Mouse (Mus musculus) MEL (cell line): ENCODE results near the gene Plekhg5. TPM values are rescaled to one million over a fixed set of nuclear protein-coding genes. Genes with fewer than 3 reads are reported as not detected.

ENCODE experiments used
- DNase-seq: peaks from one replicate; pipeline ENCODE4 v3.0.0; 2011; ENCODE audit warnings: low read depth, low spot score
- H3K27ac ChIP-seq: 2 replicates; pipeline ENCODE4 v1.5.1; 2012; ENCODE audit warnings: low read depth, mild to moderate bottlenecking, control low read depth, low read length, moderate library complexity; ENCODE audit not compliant: control insufficient read depth
- H3K27me3 ChIP-seq, 2 experiments: fragments of 150-350 bp in 1 of 2; sonication (generic) in 1 of 2; 2 replicates each; pipeline ENCODE4 v1.6.1; 2012; ENCODE audit warnings: low read length in 2 of 2, mild to moderate bottlenecking in 2 of 2, improper control_type of control experiment in 1 of 2, moderate library complexity in 1 of 2; ENCODE audit not compliant: insufficient read depth in 2 of 2, control insufficient read depth in 1 of 2
- H3K36me3 ChIP-seq, 2 experiments: 2 replicates each; pipeline ENCODE4 v1.6.1; 2012 to 2014; ENCODE audit warnings: low read length in 2 of 2, improper control_type of control experiment in 1 of 2, inconsistent platforms in 1 of 2, mild to moderate bottlenecking in 1 of 2; ENCODE audit not compliant: insufficient read depth in 2 of 2, control insufficient read depth in 1 of 2
- H3K4me1 ChIP-seq, 2 experiments: fragments of 150-350 bp in 1 of 2; sonication (generic) in 1 of 2; 2 replicates each; pipeline ENCODE4 v1.6.1; 2012; ENCODE audit warnings: low read length in 2 of 2, improper control_type of control experiment in 1 of 2, mild to moderate bottlenecking in 1 of 2; ENCODE audit not compliant: insufficient read depth in 2 of 2, control insufficient read depth in 1 of 2
- H3K4me3 ChIP-seq, 2 experiments: fragments of 150-350 bp in 1 of 2; sonication (generic) in 1 of 2; 2 replicates each; pipeline ENCODE4 v1.5.1; 2012; ENCODE audit warnings: low read depth in 2 of 2, low read length in 2 of 2, mild to moderate bottlenecking in 2 of 2, moderate library complexity in 2 of 2, control low read depth in 1 of 2, improper control_type of control experiment in 1 of 2; ENCODE audit not compliant: control insufficient read depth in 1 of 2, insufficient read depth in 1 of 2
- H3K79me2 ChIP-seq: 2 replicates; pipeline ENCODE4 v1.6.1; 2012; ENCODE audit warnings: mild to moderate bottlenecking, low read length, moderate library complexity; ENCODE audit not compliant: control insufficient read depth, poor library complexity, insufficient read depth
- H3K9ac ChIP-seq: 2 replicates; pipeline ENCODE4 v1.6.1; 2012; ENCODE audit warnings: low read depth, mild to moderate bottlenecking, control low read depth, low read length, moderate library complexity; ENCODE audit not compliant: control insufficient read depth, poor library complexity, severe bottlenecking
- H3K9me3 ChIP-seq: fragments of 150-350 bp; sonication (generic); replicated peaks from 2 replicates; pipeline ENCODE4 v1.6.1; 2012; ENCODE audit warnings: mild to moderate bottlenecking, low read length, improper control_type of control experiment, moderate library complexity; ENCODE audit not compliant: insufficient read depth
- CTCF ChIP-seq, 3 experiments: IDR thresholded peaks in 2 of 3; conservative IDR thresholded peaks in 1 of 3; 2 replicates each; pipeline ENCODE4 v1.5.1; 2011 to 2012; ENCODE audit warnings: low read length in 3 of 3, low read depth in 2 of 3, mild to moderate bottlenecking in 2 of 3, improper control_type of control experiment in 1 of 3, inconsistent platforms in 1 of 3, mixed read lengths in 1 of 3, moderate library complexity in 1 of 3; ENCODE audit not compliant: control insufficient read depth in 1 of 3, insufficient read depth in 1 of 3, poor library complexity in 1 of 3, severe bottlenecking in 1 of 3
- E2F4 ChIP-seq: IDR thresholded peaks from 2 replicates; pipeline ENCODE4 v1.6.1; 2011; ENCODE audit warnings: low read depth, low read length, improper control_type of control experiment, borderline replicate concordance
- ELF1 ChIP-seq: IDR thresholded peaks from 2 replicates; pipeline ENCODE4 v1.6.1; 2014; ENCODE audit warnings: low read depth, mild to moderate bottlenecking, inconsistent platforms, low read length, improper control_type of control experiment, moderate library complexity
- ETS1 ChIP-seq: IDR thresholded peaks from 2 replicates; pipeline ENCODE4 v1.6.1; 2012; ENCODE audit warnings: low read depth, mild to moderate bottlenecking, inconsistent platforms, low read length, improper control_type of control experiment, moderate library complexity
- GATA1 ChIP-seq: IDR thresholded peaks from 2 replicates; pipeline ENCODE4 v1.6.1; 2011; ENCODE audit warnings: low read depth, low read length, improper control_type of control experiment
- HCFC1 ChIP-seq: IDR thresholded peaks from 2 replicates; pipeline ENCODE4 v1.6.1; 2012; ENCODE audit warnings: low read depth, mild to moderate bottlenecking, inconsistent platforms, low read length, improper control_type of control experiment, moderate library complexity
- MAX ChIP-seq: IDR thresholded peaks from 2 replicates; pipeline ENCODE4 v1.6.1; 2011; ENCODE audit warnings: low read length, improper control_type of control experiment
- MYC ChIP-seq: IDR thresholded peaks from 2 replicates; pipeline ENCODE4 v1.6.1; 2011; ENCODE audit warnings: low read depth, mild to moderate bottlenecking, low read length, improper control_type of control experiment, moderate library complexity
- NELFE ChIP-seq: IDR thresholded peaks from 2 replicates; pipeline ENCODE4 v1.6.1; 2011; ENCODE audit warnings: low read depth, low read length, improper control_type of control experiment
- POLR2A ChIP-seq, 2 experiments: IDR thresholded peaks; 2 replicates each; pipeline ENCODE4 v1.6.1; 2011 to 2012; ENCODE audit warnings: low read length in 2 of 2, mild to moderate bottlenecking in 2 of 2, control low read depth in 1 of 2, improper control_type of control experiment in 1 of 2, low read depth in 1 of 2, moderate library complexity in 1 of 2; ENCODE audit not compliant: control insufficient read depth in 1 of 2, insufficient read depth in 1 of 2, poor library complexity in 1 of 2
- POLR2AphosphoS5 ChIP-seq: IDR thresholded peaks from 2 replicates; pipeline ENCODE4 v1.6.1; 2012; ENCODE audit warnings: low read depth, borderline replicate concordance, mild to moderate bottlenecking, inconsistent platforms, low read length, moderate library complexity, mixed read lengths
- RCOR1 ChIP-seq: IDR thresholded peaks from 2 replicates; pipeline ENCODE4 v1.6.1; 2012; ENCODE audit warnings: low read depth, mild to moderate bottlenecking, inconsistent platforms, low read length, improper control_type of control experiment
- SIN3A ChIP-seq: IDR thresholded peaks from 2 replicates; pipeline ENCODE4 v1.6.1; 2012; ENCODE audit warnings: low read length, improper control_type of control experiment, inconsistent platforms
- TCF12 ChIP-seq: IDR thresholded peaks from 2 replicates; pipeline ENCODE4 v1.6.1; 2014; ENCODE audit warnings: low read depth, mild to moderate bottlenecking, inconsistent platforms, low read length, improper control_type of control experiment, moderate library complexity
- USF1 ChIP-seq: IDR thresholded peaks from 2 replicates; pipeline ENCODE4 v1.6.1; 2014; ENCODE audit warnings: low read depth, mild to moderate bottlenecking, inconsistent platforms, low read length, improper control_type of control experiment, moderate library complexity
- USF2 ChIP-seq, 2 experiments: IDR thresholded peaks; 2 replicates each; pipeline ENCODE4 v1.6.1; 2011 to 2012; ENCODE audit warnings: improper control_type of control experiment in 2 of 2, low read length in 2 of 2, borderline replicate concordance in 1 of 2, inconsistent platforms in 1 of 2, low read depth in 1 of 2, mild to moderate bottlenecking in 1 of 2; ENCODE audit not compliant: insufficient read depth in 1 of 2
- ZC3H11A ChIP-seq: IDR thresholded peaks from 2 replicates; pipeline ENCODE4 v1.6.1; 2012; ENCODE audit warnings: low read depth, mild to moderate bottlenecking, inconsistent platforms, low read length, improper control_type of control experiment
- ZKSCAN1 ChIP-seq: IDR thresholded peaks from 2 replicates; pipeline ENCODE4 v1.6.1; 2012; ENCODE audit warnings: low read depth, mild to moderate bottlenecking, inconsistent platforms, low read length, improper control_type of control experiment, moderate library complexity
- ZNF384 ChIP-seq: IDR thresholded peaks from 2 replicates; pipeline ENCODE4 v1.6.1; 2012; ENCODE audit warnings: low read depth, mild to moderate bottlenecking, inconsistent platforms, low read length, improper control_type of control experiment
- polyA plus RNA-seq, 2 experiments: library from polyadenylated mRNA; stranded (reverse) in 1 of 2; unstranded in 1 of 2; fragments of >175 nt in 1 of 2; fragments of >200 nt in 1 of 2; gene quantifications; 2 replicates each; pipeline versions ENCODE4 v1.2.1 to v1.2.4; 2012; ENCODE audit warnings: low replicate concordance in 2 of 2, low read depth in 1 of 2; ENCODE audit not compliant: insufficient read length in 2 of 2, insufficient read depth in 1 of 2, missing spikeins in 1 of 2
- total RNA-seq: library from RNA; depleted of rRNA; stranded (reverse); fragments of 300-350 nt; gene quantifications from 2 replicates; pipeline ENCODE4 v1.2.3, GENCODE M21; 2012

Plekhg5 gene
- total and polyA plus RNA-seq, 3 experiments: 10.8 to 19.6 TPM; not detected in 1

DNA sequence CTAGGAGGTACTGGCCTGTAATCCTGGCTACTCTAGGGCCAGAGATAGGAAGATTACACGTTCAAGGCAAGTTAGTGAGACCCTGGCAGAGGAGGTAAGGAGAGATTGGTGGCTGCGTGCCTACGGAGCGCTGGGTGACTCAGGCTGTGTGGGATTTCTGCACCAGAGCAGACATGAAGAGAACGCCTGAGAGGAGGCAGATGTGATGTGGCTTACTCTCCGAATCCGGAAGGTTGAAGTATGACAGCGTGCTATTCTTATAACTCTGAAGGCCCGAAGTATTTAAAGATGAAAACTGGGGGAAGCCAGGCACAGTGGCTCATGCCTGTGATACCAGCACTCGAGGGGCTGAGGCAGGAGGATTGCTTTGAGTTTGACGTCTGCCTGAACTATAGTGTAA lies 28.2 kb downstream of the Plekhg5 start:
- TF ChIP-seq USF2 (IDR thresholded peaks at IDR 0.05; ENCODE audit: borderline replicate concordance in 1 of 2, insufficient read depth in 1 of 2, low read depth in 1 of 2, low read length in 2 of 2) (no peak), E2F4 (no peak), NELFE (no peak), TCF12 (no peak), USF1 (no peak)
- H3K36me3 ChIP-seq: peaks cover 1 to 8% of the 10 kb centered on the region in 2 experiments; a peak in 3 of 4 replicates
- no peak overlapping the region for H3K27ac ChIP-seq
- H3K4me3 ChIP-seq: no peak overlapping the region
- no peaks in the 10 kb centered on the region for H3K27me3 ChIP-seq
- no peak for DNase-seq
- no peak overlapping the region for H3K9ac ChIP-seq
- no peaks in the 10 kb centered on the region for H3K9me3 ChIP-seq
- no peaks in the 10 kb centered on the region for H3K79me2 ChIP-seq
- peaks cover 5 to 16% of the 10 kb centered on the region in 2 experiments for H3K4me1 ChIP-seq

DNA sequence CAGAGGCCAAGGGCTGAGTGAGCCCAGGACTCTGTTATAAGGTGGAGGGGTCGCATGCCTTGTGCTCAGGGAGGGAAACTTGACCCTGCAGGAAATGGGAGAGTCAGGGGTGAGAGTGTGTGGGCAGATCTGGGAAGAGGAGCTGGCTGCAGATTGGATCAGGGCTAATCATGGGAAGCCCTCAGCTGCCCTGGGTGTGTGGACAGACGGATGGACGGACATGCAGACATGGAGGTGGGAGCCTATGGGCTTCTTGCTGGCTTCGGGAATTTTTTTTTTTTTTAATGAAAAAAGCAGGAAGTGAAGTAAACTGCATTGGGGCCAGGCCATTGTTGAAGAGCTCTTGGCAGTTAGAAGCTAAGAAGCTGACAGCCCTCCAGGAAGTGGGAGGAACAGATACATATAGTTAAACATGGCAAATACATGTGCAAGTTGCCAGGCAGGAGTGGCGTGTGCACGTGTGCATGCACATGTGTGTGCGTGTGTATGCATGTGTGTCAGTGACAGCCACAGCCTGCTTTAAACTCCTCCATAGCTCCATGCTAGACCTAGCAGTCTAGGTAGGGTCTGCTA lies 28.9 kb downstream of the Plekhg5 start:
- Histone ChIP-seq H3K27me3 (no peaks in the 10 kb centered on the region), H3K27ac (no peak overlapping the region), H3K79me2 (no peaks in the 10 kb centered on the region), H3K9ac (no peak overlapping the region), H3K4me1 (peaks cover 3 to 12% of the 10 kb centered on the region in 2 experiments; a peak in 3 of 4 replicates), H3K9me3 (no peaks in the 10 kb centered on the region), H3K4me3 (no peak overlapping the region), H3K36me3 (peaks cover 1 to 4% of the 10 kb centered on the region in 2 experiments; a peak in 3 of 4 replicates)
- TF ChIP-seq ETS1 (no peak), MAX (no peak), ELF1 (peak; percentile 38; the same call in 1 of the 2 replicates), HCFC1 (no peak), RCOR1 (no peak), ZNF384 (peak; percentile 77)
- peak; percentile 31 for DNase-seq

DNA sequence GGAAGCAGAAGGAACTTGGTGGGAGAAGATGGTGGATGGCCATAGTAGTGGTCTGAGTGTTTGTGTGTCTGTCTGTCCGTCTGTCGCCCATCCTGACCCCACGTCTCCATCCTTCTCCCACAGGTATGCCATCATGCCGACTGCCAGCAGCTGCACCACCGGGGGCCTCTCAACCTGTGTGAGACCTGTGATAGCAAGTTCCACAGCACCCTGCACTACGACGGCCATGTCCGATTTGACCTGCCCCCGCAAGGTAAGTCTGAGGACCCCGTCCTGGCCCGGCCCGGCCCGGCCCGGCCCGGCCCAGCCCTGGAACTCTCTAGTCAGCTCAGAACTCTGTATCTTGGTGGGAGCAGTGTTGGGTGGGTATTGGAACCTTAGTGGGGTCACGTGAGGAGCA lies 29.6 kb downstream of the Plekhg5 start:
- Histone ChIP-seq H3K9me3 (no peaks in the 10 kb centered on the region), H3K27me3 (no peaks in the 10 kb centered on the region), H3K27ac (no peak overlapping the region), H3K79me2 (no peaks in the 10 kb centered on the region), H3K4me3 (no peak overlapping the region), H3K4me1 (peaks cover 3 to 8% of the 10 kb centered on the region in 2 experiments; a peak in 3 of 4 replicates), H3K36me3 (peaks cover 1 to 2% of the 10 kb centered on the region in 2 experiments; a peak in 2 of 4 replicates), H3K9ac (no peak overlapping the region)
- TF ChIP-seq RCOR1: no peak
- TF ChIP-seq MYC: no peak
- TF ChIP-seq ZNF384: no peak
- TF ChIP-seq CTCF (IDR thresholded peaks at IDR 0.05 in 2 of 3, conservative IDR thresholded peaks at IDR 0.05 in 1 of 3; ENCODE audit: control insufficient read depth in 1 of 3, insufficient read depth in 1 of 3, low read depth in 2 of 3, low read length in 3 of 3, poor library complexity in 1 of 3, severe bottlenecking in 1 of 3): no peak
- TF ChIP-seq ETS1: no peak
- TF ChIP-seq ZC3H11A: no peak
- no peak for TF ChIP-seq POLR2A (IDR thresholded peaks at IDR 0.05; ENCODE audit: control insufficient read depth in 1 of 2, insufficient read depth in 1 of 2, low read depth in 1 of 2, low read length in 2 of 2, poor library complexity in 1 of 2)
- no peak for TF ChIP-seq POLR2AphosphoS5
- no peak for TF ChIP-seq GATA1
- TF ChIP-seq SIN3A: no peak
- no peak for TF ChIP-seq ZKSCAN1
- DNase-seq: no peak
